Mouse (Mus musculus) lung, postnatal 14 days (tissue): ENCODE data around the gene Ino80b.
A peak's percentile ranks its signal among the peaks of the same experiment; 100 is the strongest.

Experiments used
- DNase-seq: peaks from one replicate; pipeline ENCODE4 v3.0.0; 2021

Gene Ino80b

DNA sequence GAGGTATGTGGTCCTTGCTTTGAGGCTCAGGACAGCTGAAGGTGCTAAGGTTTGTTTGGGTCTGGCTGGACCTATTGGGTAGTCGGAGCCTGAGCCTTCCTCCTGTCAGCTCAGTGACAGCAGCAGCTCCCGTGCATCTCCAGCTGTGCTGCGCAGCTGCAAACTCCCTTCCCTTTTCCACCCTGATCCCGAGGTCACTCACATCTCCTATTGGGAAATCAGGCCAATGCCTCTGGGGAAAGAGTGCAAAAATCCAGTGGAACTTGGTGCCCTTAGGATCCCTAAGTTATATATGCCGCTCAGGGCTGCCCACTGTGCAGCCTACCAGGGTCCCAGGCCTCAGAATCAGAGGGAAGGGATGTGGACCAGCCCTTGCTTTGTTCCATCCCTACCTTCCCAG, 41.7 kb downstream of the Ino80b start:
- no peak for DNase-seq

DNA sequence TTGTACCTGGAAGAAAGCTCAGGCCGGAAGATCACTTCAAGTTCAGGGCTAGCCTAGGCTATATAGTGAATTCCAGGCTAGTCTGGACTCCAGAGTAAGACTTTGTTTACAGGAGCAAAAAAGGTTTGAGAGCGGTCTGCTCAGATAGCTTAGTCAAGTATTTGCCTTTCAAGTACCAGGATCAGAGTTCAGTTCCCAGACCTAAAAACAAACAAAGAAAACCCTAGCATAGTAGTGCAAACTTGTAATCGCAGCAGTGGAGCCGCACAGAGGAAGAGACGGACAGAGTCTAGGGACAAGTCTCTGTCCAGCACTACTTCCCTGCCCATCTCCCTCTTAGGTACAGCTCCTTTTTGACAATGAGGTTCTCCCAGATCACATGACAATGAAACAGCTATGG, 45.0 kb downstream of the Ino80b start:
- DNase-seq, result no peak

DNA sequence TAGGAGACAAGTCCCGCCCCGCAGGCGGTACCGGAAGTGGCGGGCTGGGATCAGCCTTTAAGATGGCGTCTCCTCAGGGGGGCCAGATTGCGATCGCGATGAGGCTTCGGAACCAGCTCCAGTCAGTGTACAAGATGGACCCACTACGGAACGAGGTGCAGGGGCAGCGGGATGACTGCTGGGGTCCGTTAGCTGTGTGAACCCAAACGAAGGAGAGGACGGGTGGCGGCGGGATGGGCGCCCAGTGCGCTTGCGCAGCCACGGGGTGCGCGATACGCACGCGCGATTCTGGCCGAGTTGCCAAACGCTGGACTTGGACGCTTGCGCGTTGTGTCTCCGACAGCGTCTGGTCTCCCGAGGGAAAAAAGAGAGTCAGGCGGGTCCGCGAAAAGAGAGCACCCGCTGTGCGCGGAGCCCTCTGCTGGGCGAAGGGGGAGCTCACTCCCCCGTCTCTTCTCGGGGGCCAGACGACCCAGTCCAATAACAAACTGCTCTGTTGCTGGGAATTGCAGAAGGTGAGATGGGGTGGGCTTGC, 46.8 kb downstream of the Ino80b start:
- peak; percentile 100 for DNase-seq

DNA sequence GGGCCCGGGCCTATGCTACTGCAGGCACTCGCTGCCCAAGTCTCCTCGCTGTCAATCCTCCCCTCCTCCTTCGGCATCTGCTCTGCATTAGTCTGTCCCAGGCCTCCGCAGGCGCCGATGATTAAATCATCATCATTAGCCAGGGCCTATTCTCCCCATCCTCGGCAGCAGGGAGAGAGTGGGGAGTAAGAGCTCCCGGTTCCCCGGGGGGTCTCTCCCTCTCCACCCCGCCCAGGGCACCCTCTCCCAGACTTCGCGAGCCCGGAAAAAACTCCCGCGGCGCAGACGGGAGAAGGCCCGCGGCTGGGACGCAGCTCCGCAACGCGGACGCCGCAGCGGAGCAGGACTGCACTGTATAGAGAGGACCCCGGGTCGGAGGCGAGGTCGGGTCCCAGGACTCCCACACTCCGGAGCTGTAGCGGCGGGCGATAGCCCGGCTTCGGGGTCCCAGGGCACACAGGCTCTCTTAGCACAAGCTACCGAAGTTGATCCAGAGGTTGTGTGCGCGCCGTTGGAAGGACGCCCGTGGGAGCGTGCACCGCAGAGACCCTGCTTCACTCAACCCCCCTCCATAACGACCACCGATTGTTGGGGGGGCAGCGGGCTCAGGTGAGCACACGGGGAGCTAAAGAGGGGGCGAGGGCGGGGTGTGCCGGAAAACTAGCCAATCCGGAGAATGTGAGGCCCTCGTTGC, 47.5 kb downstream of the Ino80b start, which contains the start of gene Pcgf1:
Gene Pcgf1 (plus strand): TSS at position 240 of the 694 bp plus-strand sequence.
- DNase-seq, result peak; percentile 24

DNA sequence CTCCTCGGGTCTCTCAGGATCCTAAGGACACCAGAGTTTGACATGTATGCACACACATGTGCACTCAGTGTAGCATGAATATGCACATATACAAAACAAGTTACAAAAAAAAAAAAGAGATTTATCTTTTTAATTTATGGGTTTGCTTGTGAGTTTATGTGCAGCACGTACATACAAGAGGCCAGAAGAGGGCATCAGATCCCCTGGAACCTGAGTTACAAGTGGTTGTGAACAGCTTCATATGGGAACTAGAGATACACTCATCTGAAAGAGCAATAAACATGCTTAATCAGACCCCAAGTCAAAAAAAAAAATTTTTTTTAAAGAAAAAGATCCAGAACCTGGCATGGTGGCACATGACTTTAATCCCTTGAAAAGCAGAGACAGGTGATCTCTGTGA, 50.3 kb downstream of the Ino80b start:
- DNase-seq, result no peak
